Mouse (Mus musculus) midbrain, postnatal 0 days (tissue): ENCODE measurements at regions not wholly inside any gene's neighbourhood (a gene's known extent, or its start where the extent isn't known, plus 50 kb on each side); places are given as distances from the start of the nearest gene placed in this dataset.

Source experiments
- ATAC-seq: fragments of 200-750 bp; cut with Nextera tagmentation; 2 replicates; pipeline ENCODE4 v1.8.0; 2017; ENCODE audit warnings: moderate number of reproducible peaks, mild to moderate bottlenecking, moderate TSS enrichment, moderate library complexity; ENCODE audit not compliant: low FRiP score
- DNase-seq: peaks from one replicate; pipeline ENCODE4 v3.0.0-alpha.2; 2015; ENCODE audit warnings: low spot score
- H3K27ac ChIP-seq: fragments of 300-500 bp; sonication (generic); 2 replicates; pipeline ENCODE4 v1.5.1; 2014; ENCODE audit warnings: low read depth, mild to moderate bottlenecking, low read length, mixed read lengths
- H3K27me3 ChIP-seq: fragments of 300-500 bp; sonication (generic); 2 replicates; pipeline ENCODE4 v1.6.1; 2014; ENCODE audit warnings: low read length, control low read depth, mixed read lengths; ENCODE audit not compliant: insufficient read depth
- H3K36me3 ChIP-seq: fragments of 300-500 bp; sonication (generic); 2 replicates; pipeline ENCODE4 v1.6.1; 2014; ENCODE audit warnings: low read length, control low read depth, mixed read lengths; ENCODE audit not compliant: insufficient read depth
- H3K4me1 ChIP-seq: fragments of 300-500 bp; sonication (generic); 2 replicates; pipeline ENCODE4 v1.6.1; 2014; ENCODE audit warnings: mild to moderate bottlenecking, control low read depth, antibody characterized with exemption, low read length, mixed read lengths; ENCODE audit not compliant: insufficient read depth
- H3K4me2 ChIP-seq: fragments of 300-500 bp; sonication (generic); 2 replicates; pipeline ENCODE4 v1.6.1; 2014; ENCODE audit warnings: low read depth, mild to moderate bottlenecking, low read length, mixed read lengths; ENCODE audit not compliant: poor library complexity, severe bottlenecking
- H3K4me3 ChIP-seq: fragments of 300-500 bp; sonication (generic); 2 replicates; pipeline ENCODE4 v1.5.1; 2014; ENCODE audit warnings: low read depth, mild to moderate bottlenecking, low read length, moderate library complexity
- H3K9ac ChIP-seq: fragments of 300-500 bp; sonication (generic); replicated peaks from 2 replicates; pipeline ENCODE4 v1.6.1; 2014; ENCODE audit warnings: mild to moderate bottlenecking, low read length, moderate library complexity, mixed read lengths; ENCODE audit not compliant: poor library complexity, severe bottlenecking
- H3K9me3 ChIP-seq: fragments of 300-500 bp; sonication (generic); 2 replicates; pipeline ENCODE4 v1.6.1; 2016; ENCODE audit warnings: low read length, control low read depth
- CTCF ChIP-seq: IDR thresholded peaks from 2 replicates; pipeline ENCODE4 v1.5.1; 2016; ENCODE audit warnings: antibody characterized with exemption, mild to moderate bottlenecking
- WGBS: fragments of 180-500 bp; shearing (Covaris S2); extraction: QIAGEN DNeasy Blood & Tissue Kit; methylation state at CpG from one replicate; pipeline ENCODE4 v1.1.7; 2014; 5-methylcytosine and 5-hydroxymethylcytosine counted together

DNA sequence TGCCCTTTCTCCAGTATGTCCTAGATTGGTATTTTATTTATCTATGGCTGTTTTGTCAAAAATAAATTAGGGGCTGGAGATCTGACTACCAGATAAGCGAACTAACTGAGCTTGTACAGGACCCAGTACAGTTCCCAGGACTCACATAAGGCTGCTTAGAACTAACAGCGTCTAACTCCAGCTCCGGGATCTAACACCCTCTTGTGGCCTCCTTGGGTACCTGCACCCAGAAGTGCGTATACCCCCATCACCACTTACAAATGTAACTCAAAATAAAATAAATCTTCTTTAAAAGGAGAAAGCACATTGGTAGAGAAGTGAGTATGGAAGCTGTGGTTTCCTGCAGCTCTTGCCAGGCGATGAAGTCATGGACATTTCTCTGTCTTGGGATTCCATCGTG lies 82.9 kb downstream of the Gm4791 start:
- no peak overlapping the region for H3K4me3 ChIP-seq
- no peaks in the 10 kb centered on the region for H3K9me3 ChIP-seq
- H3K27ac ChIP-seq: no peak overlapping the region
- H3K4me2 ChIP-seq: no peak overlapping the region
- ATAC-seq (no peak), DNase-seq (no peak)
- H3K9ac ChIP-seq: no peak overlapping the region
- H3K4me1 ChIP-seq: no peaks in the 10 kb centered on the region
- no peak for TF ChIP-seq CTCF
- 96% methylated on average over 6 of the region's 6 CpGs for WGBS
- H3K36me3 ChIP-seq: no peaks in the 10 kb centered on the region
- no peaks in the 10 kb centered on the region for H3K27me3 ChIP-seq

- Histone ChIP-seq H3K27me3 (no peaks in the 10 kb centered on the region), H3K4me2 (no peak overlapping the region), H3K9me3 (no peaks in the 10 kb centered on the region), H3K4me3 (no peak overlapping the region), H3K9ac (no peak overlapping the region), H3K36me3 (no peaks in the 10 kb centered on the region), H3K27ac (no peak overlapping the region), H3K4me1 (no peaks in the 10 kb centered on the region)
- TF ChIP-seq CTCF: no peak
- no peak for ATAC-seq
- 84% methylated on average over 10 of the region's 10 CpGs for WGBS
- DNase-seq: no peak
These were observed 93.3 kb downstream of the Gm4791 start for GRCm38 (mm10) chr9:47091796-47092195.

GRCm38 (mm10) chr9:47095656-47096055 lies 97.1 kb downstream of the Gm4791 start:
- Histone ChIP-seq H3K36me3 (no peaks in the 10 kb centered on the region), H3K27ac (no peak overlapping the region), H3K27me3 (no peaks in the 10 kb centered on the region), H3K4me2 (no peak overlapping the region), H3K9me3 (no peaks in the 10 kb centered on the region), H3K4me3 (no peak overlapping the region), H3K9ac (no peak overlapping the region), H3K4me1 (no peaks in the 10 kb centered on the region)
- no peak for DNase-seq
- WGBS: 83% methylated on average over 4 of the region's 4 CpGs
- no peak for TF ChIP-seq CTCF
- no peak for ATAC-seq

GRCm38 (mm10) chr9:47103316-47103715 lies 104.8 kb downstream of the Gm4791 start:
- no peak overlapping the region for H3K4me2 ChIP-seq
- no peak overlapping the region for H3K4me3 ChIP-seq
- no peaks in the 10 kb centered on the region for H3K4me1 ChIP-seq
- no peak overlapping the region for H3K27ac ChIP-seq
- no peaks in the 10 kb centered on the region for H3K9me3 ChIP-seq
- no peaks in the 10 kb centered on the region for H3K36me3 ChIP-seq
- H3K9ac ChIP-seq: no peak overlapping the region
- no peaks in the 10 kb centered on the region for H3K27me3 ChIP-seq
- TF ChIP-seq CTCF: no peak
- DNase-seq (no peak), ATAC-seq (no peak)
- 80% methylated on average over 3 of the region's 3 CpGs for WGBS

GRCm38 (mm10) chr9:47103966-47104365 lies 105.4 kb downstream of the Gm4791 start:
- Histone ChIP-seq H3K4me2 (no peak overlapping the region), H3K27me3 (no peaks in the 10 kb centered on the region), H3K36me3 (no peaks in the 10 kb centered on the region), H3K9ac (no peak overlapping the region), H3K9me3 (no peaks in the 10 kb centered on the region), H3K4me3 (no peak overlapping the region), H3K27ac (no peak overlapping the region), H3K4me1 (no peaks in the 10 kb centered on the region)
- TF ChIP-seq CTCF: no peak
- DNase-seq (peak; percentile 80), ATAC-seq (no peak)
- WGBS: 66% methylated on average over 5 of the region's 5 CpGs

DNA sequence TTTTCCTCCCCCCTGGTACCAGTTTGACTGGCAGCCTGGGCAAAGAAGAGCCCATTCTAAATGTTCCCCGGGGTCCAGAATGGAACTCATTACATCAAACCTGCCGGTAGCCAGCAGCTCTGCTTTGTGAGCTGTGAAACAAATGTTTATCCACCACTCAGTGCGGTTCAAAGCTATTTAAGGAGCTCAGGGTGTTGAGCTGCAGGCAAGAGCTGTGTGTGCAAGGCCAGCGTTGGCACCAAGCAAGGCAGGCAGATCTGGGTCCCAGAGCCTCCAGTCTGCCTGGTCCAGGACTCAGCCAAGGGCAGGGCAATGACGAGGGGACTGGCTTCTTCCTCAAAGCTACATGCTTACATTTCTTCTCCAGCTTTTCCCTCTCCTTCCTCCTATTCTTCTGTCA lies 109.6 kb downstream of the Gm4791 start:
- 32% methylated on average over 5 of the region's 5 CpGs for WGBS
- Histone ChIP-seq H3K4me1 (no peaks in the 10 kb centered on the region), H3K4me2 (no peak overlapping the region), H3K27ac (no peak overlapping the region), H3K9me3 (no peaks in the 10 kb centered on the region), H3K4me3 (no peak overlapping the region), H3K9ac (no peak overlapping the region), H3K27me3 (no peaks in the 10 kb centered on the region), H3K36me3 (no peaks in the 10 kb centered on the region)
- DNase-seq (no peak), ATAC-seq (no peak)
- TF ChIP-seq CTCF: no peak

- Histone ChIP-seq H3K36me3 (no peaks in the 10 kb centered on the region), H3K4me3 (no peak overlapping the region), H3K9me3 (no peaks in the 10 kb centered on the region), H3K27me3 (no peaks in the 10 kb centered on the region), H3K27ac (no peak overlapping the region), H3K9ac (no peak overlapping the region), H3K4me2 (no peak overlapping the region), H3K4me1 (no peaks in the 10 kb centered on the region)
- TF ChIP-seq CTCF: no peak
- DNase-seq (no peak), ATAC-seq (no peak)
- WGBS: 71% methylated on average over 8 of the region's 8 CpGs
These were observed 120.7 kb downstream of the Gm4791 start for GRCm38 (mm10) chr9:47119253-47119652.
